Mouse (Mus musculus): ENCODE results near the gene Tent5c. TPM values are rescaled to one million over a fixed set of nuclear protein-coding genes. Genes with fewer than 3 reads are reported as not detected.
"Not testable (repeated sequence)": the region's sequence is repeated elsewhere in the genome, so short reads cannot be mapped to it uniquely, and the experiment has no call there.

Tent5c gene
- polyA plus RNA-seq, 1 experiment from 2014 or later = 6.0 TPM

DNA sequence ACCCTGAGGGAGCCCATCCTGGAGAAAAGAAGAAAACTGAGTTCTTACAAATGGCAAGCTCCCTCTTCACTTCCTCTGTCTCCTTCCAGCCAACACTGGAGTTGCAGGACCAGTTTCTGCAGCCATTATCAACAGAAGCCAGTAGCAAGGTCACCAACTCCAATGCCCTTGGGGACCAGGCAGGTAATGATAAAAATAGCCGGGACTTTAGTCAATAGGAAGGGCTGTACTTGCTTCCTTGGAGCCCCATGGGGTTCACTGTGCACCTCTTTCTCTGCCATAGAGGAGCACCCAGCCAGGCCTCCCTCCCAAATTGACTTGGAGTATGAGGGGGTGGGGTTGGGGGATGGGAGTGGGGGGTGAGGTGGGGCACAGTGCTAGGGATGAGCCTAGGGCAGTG, 70.7 kb downstream of the Tent5c start:
- H3K36me3 ChIP-seq = no peaks in the 10 kb centered on the region
- H3K27me3 ChIP-seq = no peaks in the 10 kb centered on the region
- peaks cover 10% of the 10 kb centered on the region for H3K4me1 ChIP-seq (replicated peaks)
- no peaks in the 10 kb centered on the region for H3K9me3 ChIP-seq
- no peak for ATAC-seq (ENCODE audit: insufficient number of reproducible peaks, insufficient read depth, low FRiP score, low TSS enrichment, low read depth)
- H3K27ac ChIP-seq = no peak overlapping the region
- WGBS = 75% methylated on average over 1 of the region's 1 CpGs
- no peak overlapping the region for H3K4me3 ChIP-seq (replicated peaks)
- H3K4me2 ChIP-seq = no peak overlapping the region
- H3K9ac ChIP-seq (replicated peaks) = no peak overlapping the region

DNA sequence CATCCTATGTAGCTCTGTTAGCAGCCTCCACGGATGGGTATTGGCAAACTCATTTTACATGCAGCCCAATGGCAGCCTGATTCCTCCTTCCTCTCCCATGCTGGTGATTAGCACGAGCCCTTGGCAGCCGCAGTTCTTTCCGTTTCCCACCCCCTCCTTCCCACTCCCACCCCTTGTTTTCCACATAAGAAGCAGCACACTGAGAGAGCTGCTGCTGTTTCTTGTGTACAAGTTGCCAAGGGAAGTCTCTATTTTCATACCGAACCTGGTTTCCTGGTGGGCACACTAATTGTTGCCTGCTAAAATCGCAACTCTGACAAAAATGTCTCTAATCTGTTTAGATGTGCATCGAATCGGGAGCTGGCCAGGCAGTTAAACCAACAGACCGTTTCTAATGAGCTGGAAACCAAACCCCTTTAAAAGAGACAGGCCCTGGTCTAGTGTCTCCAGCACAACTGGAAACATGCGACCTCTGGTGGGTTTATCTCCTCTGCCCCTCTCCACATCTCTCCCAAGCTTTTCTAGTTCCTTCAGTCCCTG, 71.3 kb downstream of the Tent5c start:
- Histone ChIP-seq H3K27me3 (no peaks in the 10 kb centered on the region), H3K4me2 (no peak overlapping the region; the same call in 1 of the 2 replicates), H3K27ac (no peak overlapping the region), H3K9me3 (no peaks in the 10 kb centered on the region), H3K9ac (replicated peaks) (0 out of 2 replicates have a peak overlapping the region, but pooled peaks have one; percentile 18), H3K4me1 (replicated peaks) (peaks cover 10% of the 10 kb centered on the region), H3K4me3 (replicated peaks) (no peak overlapping the region), H3K36me3 (no peaks in the 10 kb centered on the region)
- ATAC-seq (ENCODE audit: insufficient number of reproducible peaks, insufficient read depth, low FRiP score, low TSS enrichment, low read depth) = no peak
- 32% methylated on average over 10 of the region's 10 CpGs for whole genome bisulfite sequencing

- Histone ChIP-seq H3K27me3 (no peaks in the 10 kb centered on the region), H3K4me1 (replicated peaks) (peaks cover 16% of the 10 kb centered on the region), H3K4me3 (replicated peaks) (no peak overlapping the region), H3K9me3 (no peaks in the 10 kb centered on the region), H3K36me3 (no peaks in the 10 kb centered on the region), H3K27ac (no peak overlapping the region), H3K9ac (replicated peaks) (no peak overlapping the region), H3K4me2 (no peak overlapping the region)
- 80% methylated on average over 5 of the region's 5 CpGs for WGBS
- ATAC-seq (ENCODE audit: insufficient number of reproducible peaks, insufficient read depth, low FRiP score, low TSS enrichment, low read depth) = no peak
Measured at GRCm38 (mm10) chr3:100415671-100416070, 73.5 kb downstream of the Tent5c start.

DNA sequence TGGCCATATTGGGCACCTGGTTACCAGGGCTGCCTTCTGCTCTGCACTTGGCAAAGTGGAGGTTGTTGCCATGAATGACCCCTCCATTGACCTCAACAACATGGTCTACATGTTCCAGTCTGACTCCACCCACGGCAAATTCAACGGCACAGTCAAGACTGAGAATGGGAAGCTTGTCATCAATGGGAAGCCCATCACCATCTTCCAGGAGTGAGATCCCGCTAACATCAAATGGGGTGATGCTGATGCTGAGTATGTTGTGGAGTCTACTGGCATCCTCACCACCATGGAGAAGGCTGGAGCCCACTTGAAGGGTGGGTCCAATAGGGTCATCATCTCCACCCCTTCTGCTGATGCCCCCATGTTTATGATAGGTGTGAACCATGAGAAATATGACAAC, 75.5 kb downstream of the Tent5c start:
- WGBS = 93% methylated on average over 3 of the region's 3 CpGs
- H3K9me3 ChIP-seq; H3K36me3 ChIP-seq; H3K27ac ChIP-seq; H3K4me3 ChIP-seq (replicated peaks); H3K9ac ChIP-seq (replicated peaks); ATAC-seq (ENCODE audit: insufficient number of reproducible peaks, insufficient read depth, low FRiP score, low TSS enrichment, low read depth); H3K27me3 ChIP-seq; H3K4me2 ChIP-seq: not testable (repeated sequence)
- H3K4me1 ChIP-seq (replicated peaks) = peaks cover 16% of the 10 kb centered on the region

DNA sequence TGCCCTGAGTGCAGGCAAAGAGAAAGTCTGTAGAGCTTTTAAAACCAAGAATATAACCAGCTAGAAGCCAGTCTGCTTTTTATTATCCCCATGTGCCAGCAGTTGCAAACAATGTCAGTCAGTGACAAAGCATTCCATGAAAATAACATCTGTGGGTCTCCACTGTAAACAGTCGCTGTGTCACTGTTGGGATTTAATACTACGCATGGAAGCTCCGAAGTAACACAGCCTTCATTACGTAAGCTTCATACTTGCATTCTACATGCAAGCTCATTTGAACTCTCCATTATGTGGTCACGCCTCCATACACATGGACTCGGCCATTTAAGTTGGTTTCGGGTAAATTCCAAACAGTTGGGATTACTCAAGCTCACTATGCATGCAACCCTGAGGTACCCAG, 77.2 kb downstream of the Tent5c start:
- Histone ChIP-seq H3K27ac (no peak overlapping the region), H3K4me1 (replicated peaks) (0 out of 2 replicates have a peak, but pooled peaks cover 6% of the 10 kb centered on the region), H3K9ac (replicated peaks) (no peak overlapping the region), H3K4me2 (no peak overlapping the region), H3K9me3 (no peaks in the 10 kb centered on the region), H3K36me3 (no peaks in the 10 kb centered on the region), H3K27me3 (no peaks in the 10 kb centered on the region), H3K4me3 (replicated peaks) (no peak overlapping the region)
- ATAC-seq (ENCODE audit: insufficient number of reproducible peaks, insufficient read depth, low FRiP score, low TSS enrichment, low read depth) = no peak
- WGBS = 82% methylated on average over 7 of the region's 7 CpGs

GRCm38 (mm10) chr3:100409280-100409679, 79.8 kb downstream of the Tent5c start:
- Histone ChIP-seq H3K9ac (replicated peaks) (no peak overlapping the region), H3K4me2 (no peak overlapping the region), H3K27me3 (no peaks in the 10 kb centered on the region), H3K4me1 (replicated peaks) (0 out of 2 replicates have a peak, but pooled peaks cover 6% of the 10 kb centered on the region), H3K9me3 (no peaks in the 10 kb centered on the region), H3K4me3 (replicated peaks) (no peak overlapping the region), H3K36me3 (no peaks in the 10 kb centered on the region), H3K27ac (no peak overlapping the region)
- ATAC-seq (ENCODE audit: insufficient number of reproducible peaks, insufficient read depth, low FRiP score, low TSS enrichment, low read depth) = no peak
- WGBS = 83% methylated on average over 2 of the region's 2 CpGs

DNA sequence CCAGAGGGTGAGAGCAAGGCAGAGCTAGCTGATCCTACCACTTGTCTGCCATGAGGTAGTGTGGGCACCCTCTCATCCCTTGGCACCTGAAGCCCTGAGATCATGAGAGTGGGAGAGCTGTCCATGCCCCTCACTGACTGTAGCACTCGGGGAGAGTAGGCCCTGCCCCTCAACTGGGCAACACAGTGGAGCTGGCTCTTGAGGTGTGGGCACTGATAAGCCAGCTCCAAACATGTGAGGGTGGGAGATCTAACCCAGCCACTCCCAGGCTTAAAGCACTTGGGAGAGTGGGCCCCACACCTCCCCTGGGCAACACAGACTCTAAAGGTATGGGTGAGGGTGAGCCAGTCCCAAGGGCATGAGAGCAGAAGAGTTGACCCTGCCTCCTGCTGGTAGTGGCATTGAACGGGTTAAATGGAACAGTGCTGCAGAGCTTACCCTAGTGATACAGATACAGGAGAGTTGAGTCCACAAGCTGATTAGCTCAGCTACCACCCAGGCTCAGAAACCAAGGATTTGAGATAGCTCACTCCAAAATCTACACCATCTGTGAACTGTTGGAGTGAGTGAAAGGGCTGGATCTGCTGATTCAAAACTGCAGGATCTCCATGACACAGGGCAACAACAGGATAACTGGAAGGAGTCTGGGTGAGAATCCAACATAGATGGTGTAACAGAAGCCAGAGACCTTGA, 80.6 kb downstream of the Tent5c start:
- Histone ChIP-seq H3K4me3 (replicated peaks) (no peak overlapping the region), H3K9ac (replicated peaks) (no peak overlapping the region), H3K36me3 (no peaks in the 10 kb centered on the region), H3K4me2 (no peak overlapping the region), H3K9me3 (no peaks in the 10 kb centered on the region), H3K4me1 (replicated peaks) (0 out of 2 replicates have a peak, but pooled peaks cover 6% of the 10 kb centered on the region), H3K27ac (no peak overlapping the region), H3K27me3 (no peaks in the 10 kb centered on the region)
- no peak for ATAC-seq (ENCODE audit: insufficient number of reproducible peaks, insufficient read depth, low FRiP score, low TSS enrichment, low read depth)
- 73% methylated on average over 2 of the region's 2 CpGs for WGBS

DNA sequence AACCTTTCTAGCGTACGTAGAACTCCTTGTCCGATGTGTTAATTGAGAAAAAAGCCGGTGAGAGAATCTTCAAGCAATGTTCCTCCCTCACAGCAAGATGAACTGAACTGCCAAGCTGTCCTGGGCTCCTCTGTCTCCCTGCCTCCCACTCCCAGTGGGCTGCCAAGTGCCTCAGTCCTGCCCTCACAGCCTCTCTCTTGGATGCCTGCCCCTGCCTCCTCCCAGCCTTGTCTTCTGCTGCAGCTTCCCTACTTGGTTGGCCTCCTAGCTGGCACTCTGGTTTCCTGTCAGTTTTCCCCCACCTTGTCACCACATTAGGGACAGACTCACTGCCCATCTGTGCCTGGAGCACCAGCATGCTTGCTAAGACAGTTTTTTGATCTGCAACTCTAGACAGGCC, 86.5 kb downstream of the Tent5c start:
- no peak overlapping the region for H3K4me3 ChIP-seq (replicated peaks)
- H3K36me3 ChIP-seq = no peaks in the 10 kb centered on the region
- WGBS = 94% methylated on average over 4 of the region's 4 CpGs
- no peak overlapping the region for H3K9ac ChIP-seq (replicated peaks)
- no peaks in the 10 kb centered on the region for H3K9me3 ChIP-seq
- no peaks in the 10 kb centered on the region for H3K27me3 ChIP-seq
- no peak overlapping the region for H3K4me2 ChIP-seq
- no peaks in the 10 kb centered on the region for H3K4me1 ChIP-seq (replicated peaks)
- ATAC-seq (ENCODE audit: insufficient number of reproducible peaks, insufficient read depth, low FRiP score, low TSS enrichment, low read depth) = no peak
- H3K27ac ChIP-seq = no peak overlapping the region

Other genes with a start within 250 kb of the Tent5c start
- gene Man1a2, start 196.2 kb upstream of the Tent5c start, polyA plus RNA-seq (2016; fragmentation: Nextera tagmentation; extraction: Ambion mirVana) = 80.9 and 98.4 TPM in 2 replicates

All from limb, embryonic 12.5 days (tissue).